Mouse (Mus musculus): ENCODE data around the gene Tdg.

- TF ChIP-seq POLR2A (IDR thresholded peaks at IDR 0.05; ENCODE audit: control insufficient read depth, low read depth, low read length) (no peak), CTCF (IDR thresholded peaks at IDR 0.05; ENCODE audit: control insufficient read depth, insufficient read depth, insufficient replicate concordance, low read depth, low read length) (no peak)
Observed at GRCm38 (mm10) chr10:82696453-82697079, 66.9 kb downstream of the Tdg start.
